Mouse (Mus musculus) c-Kit-positive CD71-positive TER-119-positive erythroid progenitor cells, embryonic 14.5 days (primary cell): ENCODE measurements around the gene Rab11fip3.
A peak's percentile ranks its signal among the peaks of the same experiment; 100 is the strongest.

Experiments used
- DNase-seq: peaks from one replicate; pipeline ENCODE4 v3.0.0-alpha.2; 2013; ENCODE audit warnings: low spot score

Rab11fip3 gene

DNA sequence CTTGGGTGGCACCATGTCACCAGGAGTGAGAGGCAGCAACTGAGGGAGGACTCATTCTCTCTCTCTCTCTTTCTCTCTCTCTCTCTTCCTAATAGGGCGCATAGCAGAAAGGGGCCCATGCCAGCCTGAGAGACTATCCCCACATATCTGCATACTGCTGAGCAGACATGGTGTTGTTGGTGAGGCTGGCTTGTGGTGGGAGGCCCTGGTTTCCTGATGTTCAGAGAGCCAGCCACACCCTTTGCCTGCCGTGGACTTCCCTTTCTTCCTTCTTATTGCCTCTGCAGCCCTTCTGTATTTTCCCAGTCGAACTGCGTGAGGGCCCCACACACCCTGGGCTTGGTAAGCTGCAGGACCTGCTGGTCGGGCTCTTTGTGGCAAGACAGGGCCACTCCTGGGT is 79.0 kb downstream of the Rab11fip3 start:
- DNase-seq: no peak

DNA sequence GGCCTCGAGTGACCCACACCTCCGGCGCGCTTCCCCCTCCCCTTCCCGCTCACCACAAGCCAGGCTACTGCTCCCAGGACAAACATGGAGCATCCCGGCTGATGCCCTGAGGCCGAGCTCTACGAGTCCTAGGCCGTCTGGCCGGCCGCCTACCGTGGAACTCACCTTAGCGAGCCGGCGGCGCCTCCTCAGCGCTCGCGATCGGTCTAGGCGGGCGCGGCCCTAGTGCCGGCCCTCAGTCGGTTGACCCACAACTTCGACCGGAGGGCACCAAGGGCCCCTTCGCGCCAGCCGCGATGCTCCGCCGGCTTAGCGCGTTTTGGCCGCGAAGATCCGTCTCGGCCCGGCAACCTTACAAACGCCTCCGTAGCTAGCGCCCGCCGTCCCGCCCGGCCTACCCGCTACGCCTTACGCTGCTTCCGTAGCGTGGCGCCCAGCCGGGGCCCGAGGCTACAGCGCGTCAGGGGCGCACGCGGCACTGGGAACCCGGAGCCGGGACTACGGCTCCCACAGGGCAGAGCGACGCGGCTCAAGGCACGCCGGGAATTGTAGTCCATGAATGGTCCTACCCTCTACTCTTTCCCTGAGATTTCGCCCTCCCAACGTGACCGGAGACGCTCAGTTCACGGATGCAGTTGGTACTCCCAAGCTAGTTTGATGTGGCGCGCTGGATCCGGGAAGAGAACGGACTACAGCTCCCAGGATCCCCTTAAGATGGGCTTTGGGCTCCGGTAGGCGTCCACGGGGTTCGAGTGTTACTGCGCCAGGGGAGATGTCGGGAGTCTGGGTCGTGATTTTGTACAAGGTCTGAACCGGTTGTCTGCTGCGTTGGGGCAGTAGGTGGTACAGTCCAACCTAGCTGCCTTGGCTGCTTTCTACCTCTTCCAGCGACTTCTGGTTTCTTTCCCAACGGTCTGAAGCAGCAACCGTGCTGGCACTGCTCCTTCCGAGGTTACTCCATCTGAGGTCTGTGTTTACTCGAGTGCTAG is 83.8 kb downstream of the Rab11fip3 start, which contains the start of gene Capn15:
Gene Capn15 (minus strand): TSS at position 491 of the 989 bp plus-strand sequence.
- DNase-seq: peak; percentile 81

DNA sequence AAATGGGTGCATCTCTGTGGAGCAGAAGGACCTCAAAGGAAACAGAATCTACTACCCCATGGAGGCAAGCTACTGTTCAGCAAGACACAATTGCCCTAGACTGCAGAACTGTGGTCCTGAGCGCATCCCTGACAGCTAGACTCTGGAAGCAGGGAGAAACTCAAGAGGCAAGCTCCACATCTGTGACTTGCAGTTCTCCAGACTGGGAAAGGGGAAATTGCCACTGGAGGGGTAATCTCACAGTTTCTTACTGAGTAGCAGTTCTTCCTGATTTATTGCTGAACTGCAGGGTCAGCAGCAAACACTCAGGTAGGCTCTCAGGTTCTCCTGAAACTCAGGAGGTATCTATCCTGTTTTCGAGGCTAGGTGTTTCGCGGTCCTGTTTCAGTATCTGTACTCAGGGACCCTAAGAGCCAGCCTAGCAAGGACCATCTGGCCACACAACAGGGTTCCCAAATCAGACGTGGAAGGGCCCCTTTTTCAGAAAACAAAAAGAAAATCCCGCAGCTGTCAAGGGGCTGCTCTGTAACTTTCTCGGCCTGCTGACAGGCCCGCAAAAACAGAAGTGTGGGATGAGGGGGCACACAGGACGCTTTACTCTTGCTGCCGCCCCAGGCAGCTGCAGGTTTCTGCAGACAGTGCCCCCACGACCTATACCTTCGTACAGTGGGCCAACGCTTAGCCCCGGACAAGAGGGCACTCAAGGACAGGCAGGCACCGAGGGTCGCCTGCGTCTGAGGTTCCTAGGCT is 84.6 kb downstream of the Rab11fip3 start:
- DNase-seq: no peak

DNA sequence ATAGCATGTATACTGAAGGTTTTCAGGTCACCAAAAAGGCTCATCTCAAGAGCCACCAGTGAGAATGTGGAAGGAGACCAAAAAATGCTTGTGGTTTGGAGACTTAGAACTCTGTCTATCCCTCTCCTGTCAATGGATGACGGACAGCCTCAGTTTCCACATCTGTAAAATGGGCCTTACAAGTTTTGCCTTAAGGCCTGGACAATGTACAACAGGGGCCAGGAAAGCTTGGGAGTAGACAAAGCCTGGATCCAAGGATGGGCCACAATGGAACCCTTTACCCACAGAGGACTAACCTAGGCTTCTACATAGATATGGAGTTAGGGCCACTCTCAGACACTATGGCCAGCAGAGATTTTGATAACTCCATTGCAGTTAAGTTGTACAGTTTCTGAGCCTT is 85.3 kb downstream of the Rab11fip3 start:
- no peak for DNase-seq

DNA sequence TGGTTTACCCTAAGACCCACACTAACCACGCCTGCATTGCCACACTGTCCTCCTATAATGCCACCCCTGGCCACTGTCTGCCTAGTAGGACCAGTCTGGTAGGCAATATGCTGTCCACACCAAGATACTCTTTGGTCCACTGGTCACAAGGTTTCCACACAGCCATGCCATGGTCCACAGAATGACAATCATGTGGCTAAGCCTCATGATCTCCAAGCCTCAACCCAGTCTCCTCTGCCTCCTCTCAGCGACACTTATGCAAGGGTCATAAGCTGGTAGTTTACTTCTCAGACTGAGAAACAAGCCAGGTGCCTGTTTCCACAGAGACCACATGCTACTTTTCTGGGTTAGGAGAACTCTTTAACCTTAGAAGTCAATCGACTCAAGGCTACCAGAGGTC is 86.4 kb downstream of the Rab11fip3 start:
- no peak for DNase-seq

DNA sequence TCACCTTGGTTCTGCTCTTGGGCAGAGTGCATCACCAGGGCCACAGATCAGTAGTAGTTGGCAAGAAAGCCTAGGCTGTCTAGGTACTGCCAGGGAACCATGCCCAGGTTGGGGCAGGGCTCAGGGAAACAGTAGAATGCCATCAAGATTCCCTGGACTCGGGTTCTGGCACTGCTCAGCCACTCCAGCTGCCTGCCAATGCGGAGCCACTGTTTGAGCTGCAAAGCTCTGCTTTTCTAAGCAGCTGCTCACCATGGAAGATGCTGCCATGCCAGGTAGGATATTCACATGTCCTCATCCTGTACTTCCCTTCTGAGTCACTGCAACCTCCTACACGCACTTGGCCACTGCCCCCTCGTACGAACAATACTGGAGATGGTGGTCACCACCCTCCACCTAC is 88.5 kb downstream of the Rab11fip3 start:
- no peak for DNase-seq

DNA sequence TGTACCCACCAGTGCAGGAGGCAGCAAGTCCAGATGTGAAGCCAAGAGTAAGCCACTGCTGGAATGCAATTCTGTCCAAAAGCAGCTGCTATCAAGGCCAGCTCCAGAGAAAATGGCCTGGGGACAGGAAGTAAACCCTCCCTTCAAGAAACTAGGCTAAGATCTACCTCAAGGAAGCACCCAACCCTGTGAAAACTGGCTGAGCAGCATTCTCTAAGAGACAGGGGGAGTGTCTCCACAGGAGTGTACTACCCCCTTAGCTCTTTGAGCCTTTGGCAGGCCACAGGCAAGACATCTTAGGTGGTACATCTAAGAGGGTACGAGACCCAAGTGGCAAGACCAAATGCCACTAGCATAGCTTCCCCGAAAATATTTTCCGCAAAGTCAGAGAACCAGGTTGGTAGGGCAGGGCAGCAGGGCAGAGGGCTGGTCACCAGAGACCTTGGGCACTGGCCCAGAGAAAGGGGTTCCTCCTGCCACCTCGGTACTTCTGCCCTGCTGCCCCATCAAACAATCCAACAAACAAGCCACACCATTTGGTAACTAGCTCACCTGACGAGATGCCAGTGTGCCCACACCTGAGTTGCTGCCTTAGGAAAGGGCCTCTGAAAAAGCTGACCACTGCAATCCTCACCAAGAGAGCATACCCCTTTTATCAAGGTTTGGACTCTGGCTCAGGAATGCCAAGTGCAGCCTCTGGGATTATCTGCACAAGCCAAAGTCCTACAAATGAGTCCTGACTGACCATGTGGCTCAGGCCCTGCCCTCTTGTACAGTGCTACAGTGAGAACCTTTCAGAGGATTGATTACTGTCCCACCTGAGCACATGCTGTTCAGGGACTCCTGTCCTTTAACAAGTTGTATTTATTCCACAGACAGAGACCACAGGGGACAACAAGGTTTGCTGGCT is 89.3 kb downstream of the Rab11fip3 start:
- no peak for DNase-seq

DNA sequence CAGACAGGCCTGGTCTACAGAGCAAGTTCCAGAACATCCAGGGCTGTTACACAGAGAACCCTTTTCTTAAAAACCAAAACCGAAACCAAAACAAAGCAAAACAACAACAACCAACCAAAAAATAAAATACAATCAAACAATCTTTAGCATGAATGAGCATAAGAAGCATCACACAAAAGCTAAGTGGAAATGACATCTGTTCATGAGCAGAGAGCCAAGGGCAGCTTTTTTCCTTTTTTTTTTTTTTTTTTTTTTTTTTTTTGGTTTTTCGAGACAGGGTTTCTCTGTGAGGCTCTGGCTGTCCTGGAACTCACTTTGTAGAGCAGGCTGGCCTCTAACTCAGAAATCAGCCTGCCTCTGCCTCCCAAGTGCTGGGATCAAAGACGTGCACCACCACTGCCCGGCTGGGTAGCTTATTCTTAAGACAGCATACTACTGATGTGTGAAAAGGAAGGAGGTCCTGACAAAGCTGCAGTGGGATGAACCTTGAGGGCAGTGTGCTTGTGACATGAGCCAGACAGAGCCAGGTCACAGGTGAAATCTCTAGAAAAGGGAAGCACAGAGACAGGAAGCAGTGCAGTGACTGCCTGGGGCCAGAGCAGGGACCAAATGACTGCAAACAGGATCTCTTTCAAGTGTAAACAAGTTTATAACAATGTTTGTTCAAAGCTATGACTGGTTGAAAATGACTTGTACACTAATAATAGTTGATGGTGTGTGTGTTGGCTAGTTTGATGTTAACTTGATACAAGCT is 98.2 kb downstream of the Rab11fip3 start:
- DNase-seq: no peak

DNA sequence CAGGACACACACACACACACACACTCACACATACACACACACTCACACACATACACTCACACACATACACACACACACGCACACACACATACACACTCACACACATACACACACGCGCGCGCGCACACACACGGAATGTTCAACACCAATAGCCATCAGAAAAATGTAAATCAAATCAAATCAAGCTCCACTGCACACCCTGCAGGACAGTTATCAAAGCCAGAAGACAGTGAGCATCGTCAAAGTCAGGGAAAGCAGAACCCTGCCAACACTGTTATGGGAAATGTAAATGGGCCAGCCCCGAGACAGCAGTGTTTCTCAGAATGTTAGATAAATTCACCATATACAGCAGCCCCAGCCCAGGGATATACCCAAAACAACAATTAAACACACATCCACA is 98.9 kb downstream of the Rab11fip3 start:
- no peak for DNase-seq

DNA sequence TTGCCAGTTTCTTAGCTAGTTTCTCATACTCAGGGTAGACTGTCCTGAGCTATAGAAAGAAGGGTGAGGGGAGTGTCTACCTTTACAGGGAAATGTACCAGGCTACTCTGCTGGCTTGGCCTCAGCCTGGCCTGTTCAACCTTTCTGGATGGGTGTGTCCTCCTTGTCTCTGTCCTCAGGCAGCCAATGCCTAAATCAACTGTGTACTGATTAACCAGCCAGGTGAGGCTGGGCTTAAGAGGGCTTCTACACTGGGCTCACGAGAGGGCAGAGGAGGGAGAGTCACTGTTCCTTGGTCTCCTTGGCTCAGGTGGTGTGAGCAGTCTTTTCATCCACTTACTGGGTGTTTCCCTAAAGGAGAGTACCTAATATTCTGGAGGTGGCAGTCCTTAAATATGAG is 101.2 kb downstream of the Rab11fip3 start:
- DNase-seq: no peak

DNA sequence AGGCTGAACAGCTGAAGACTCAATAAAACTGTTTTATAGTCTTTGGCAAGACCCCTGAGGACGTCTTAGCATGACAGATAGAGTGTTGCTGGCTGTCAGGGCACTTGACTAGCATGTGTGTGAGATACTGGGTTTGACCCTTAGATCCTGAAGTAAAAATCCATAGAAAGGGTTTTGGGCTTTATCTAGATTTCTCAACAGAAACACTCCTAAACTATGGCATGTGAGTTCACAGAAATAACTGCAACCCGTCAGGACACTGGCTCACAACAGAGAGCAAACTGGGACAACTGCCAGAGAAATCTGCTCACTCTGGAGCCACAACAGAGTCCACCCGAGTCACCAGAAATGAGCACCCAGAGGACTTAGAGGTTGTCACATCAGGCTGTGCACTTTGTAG is 101.7 kb downstream of the Rab11fip3 start:
- DNase-seq: no peak

DNA sequence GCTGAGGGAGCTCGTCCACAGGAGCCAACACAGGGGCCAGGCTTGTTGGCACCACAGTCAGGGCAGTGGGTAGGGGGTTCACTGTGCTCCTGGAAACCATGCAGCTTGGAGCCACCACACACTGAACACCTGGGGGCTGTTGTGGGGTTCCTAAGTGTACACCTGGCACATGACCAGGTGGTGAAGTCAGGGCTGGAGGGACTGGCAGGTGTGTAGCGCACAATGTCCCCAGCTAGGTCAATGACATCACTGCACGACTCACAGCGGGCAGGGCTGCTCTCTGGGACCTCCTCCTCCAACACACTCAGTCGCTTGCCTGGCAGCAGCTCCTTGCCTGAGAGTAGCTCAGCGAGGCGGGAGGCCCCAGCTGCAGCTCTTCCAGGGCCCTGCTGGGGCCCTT is 105.1 kb downstream of the Rab11fip3 start:
- no peak for DNase-seq

DNA sequence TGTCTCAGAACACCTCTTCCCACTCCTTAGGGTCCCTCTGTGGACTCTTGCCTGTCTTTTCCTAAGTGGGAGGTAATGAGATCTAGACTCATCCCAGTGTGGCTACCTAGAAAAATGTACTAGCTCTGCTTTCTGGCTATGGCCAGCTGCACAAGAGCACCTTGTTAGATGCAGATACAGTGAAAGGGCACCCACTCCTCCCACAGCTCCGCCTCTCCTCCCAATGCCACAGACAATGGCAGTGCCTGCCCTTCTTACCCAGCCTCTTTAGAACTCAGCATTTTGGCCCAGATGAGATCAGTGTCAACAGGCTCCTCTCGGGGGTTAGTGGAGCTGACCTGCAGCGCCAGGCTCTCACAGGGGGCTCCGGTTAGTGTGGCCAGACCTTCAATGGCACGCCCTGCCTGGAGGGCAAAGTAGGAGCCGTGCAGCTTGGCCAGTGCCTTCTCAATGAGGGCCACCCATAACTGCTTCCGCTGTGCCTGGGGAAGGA is 106.9 kb downstream of the Rab11fip3 start:
- DNase-seq: no peak

DNA sequence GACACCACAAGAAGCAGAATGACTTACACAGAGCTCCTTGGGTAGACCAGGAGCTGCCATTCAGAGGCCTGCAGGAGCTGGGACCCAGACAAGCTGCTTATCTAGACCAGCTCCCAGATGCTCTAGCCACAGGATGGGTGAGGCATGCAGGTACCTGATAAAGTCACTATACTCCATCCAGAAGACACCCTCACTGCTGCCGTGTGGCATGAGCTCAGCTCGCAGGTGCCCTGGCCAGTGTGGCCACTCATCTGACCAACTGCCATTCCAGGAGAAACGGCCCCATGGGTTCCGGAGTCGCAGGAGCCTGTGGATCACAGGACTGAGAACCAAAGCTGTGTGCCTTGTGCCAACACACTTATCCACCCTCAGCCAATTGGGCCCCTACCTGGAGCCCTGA is 107.8 kb downstream of the Rab11fip3 start:
- peak; percentile 85 for DNase-seq

DNA sequence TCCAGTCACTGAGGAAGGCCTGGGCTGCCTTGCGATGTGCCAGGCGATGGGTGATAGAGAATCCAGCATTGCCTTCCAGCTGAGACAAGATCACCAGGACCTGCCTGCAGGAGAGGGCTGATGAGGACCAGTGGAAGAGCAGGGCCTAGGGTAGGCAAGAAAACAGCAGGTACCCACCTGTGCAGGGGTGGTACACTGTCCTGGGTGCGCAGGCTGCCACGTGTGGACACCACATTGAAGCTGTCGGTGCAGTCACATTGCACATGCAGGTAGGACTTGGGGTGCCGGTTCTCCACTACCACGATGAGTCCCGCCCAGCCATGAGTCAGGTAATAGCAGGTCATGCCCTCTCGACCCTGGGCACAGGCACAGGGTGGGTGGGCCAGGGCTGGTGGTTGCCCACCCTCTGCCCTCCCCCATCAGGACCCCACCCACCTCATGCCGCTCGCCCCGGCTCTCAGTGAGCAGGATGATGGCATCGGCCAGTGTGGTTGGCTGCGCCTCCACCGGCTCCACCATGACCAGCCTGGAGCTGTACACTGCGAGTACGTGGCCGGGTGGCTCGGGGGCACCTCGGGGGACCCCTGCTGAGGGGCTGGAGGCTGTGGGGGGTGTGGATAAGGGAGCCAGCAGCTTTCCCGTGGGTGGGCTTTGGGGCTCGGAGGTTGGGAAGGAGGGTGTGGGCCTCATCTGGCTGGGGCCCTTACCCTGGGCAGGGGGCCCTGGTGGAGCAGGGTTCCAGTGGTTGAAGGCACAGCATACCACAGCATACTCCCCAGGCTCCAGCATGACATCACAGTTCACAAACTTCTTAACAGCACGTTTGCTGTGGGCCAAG is 109.5 kb downstream of the Rab11fip3 start:
- no peak for DNase-seq

DNA sequence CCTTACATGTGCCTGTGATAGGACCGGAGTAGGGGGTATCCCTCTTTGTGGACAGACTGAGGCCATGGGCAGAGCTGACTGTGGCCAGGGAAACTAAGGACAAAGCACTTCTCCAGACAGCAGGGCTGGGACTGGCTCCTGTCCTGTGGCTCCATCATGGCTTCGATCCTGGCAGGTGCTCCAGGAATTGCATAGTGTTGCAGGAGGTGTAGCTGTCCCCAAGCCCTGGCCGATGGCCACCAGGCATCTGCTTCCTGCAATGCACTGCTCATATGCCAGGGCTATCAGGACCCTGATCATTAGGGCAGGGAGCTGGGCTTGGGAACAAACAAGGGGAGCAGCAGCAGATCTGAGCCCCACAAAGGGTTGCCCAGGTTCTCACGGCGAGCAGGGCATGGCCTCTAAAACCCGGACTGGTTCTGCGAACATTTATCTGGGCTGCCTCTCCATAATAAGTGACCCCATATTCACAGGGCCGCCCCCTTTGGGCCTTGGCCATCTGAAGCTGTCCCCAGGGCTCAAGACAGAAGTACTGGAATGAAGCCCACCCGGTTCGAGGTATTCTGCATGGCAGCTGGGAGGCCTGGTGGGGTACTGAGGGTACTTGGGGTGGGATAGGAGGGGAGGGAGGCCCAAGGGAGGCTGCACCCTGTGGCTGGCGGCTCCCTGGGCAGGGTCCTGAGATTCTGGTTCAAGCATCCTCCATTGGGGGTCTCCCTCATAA is 110.4 kb downstream of the Rab11fip3 start:
- no peak for DNase-seq

DNA sequence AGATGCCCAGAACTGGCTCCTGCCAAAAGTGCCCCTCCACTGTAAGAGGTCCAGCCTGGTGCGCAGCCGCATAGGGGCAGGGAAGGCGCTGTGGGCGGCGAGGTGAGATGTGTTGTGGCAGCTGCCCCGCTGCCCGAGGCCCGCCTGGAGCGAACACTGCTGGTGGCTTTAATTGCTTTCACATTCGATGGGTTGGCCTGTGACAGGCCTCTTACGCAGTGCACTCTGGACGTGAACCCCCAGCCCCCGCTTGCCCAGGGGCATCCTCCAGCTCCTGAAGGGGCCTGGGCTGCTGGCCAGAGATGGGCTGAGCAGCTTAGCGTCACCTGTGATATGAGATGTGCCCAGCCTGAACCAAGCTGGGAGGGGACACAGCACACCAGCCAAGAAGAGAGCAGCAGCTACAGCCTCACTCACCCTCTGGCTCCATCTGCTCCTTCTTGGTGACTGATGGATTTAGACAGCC is 111.7 kb downstream of the Rab11fip3 start:
- no peak for DNase-seq

DNA sequence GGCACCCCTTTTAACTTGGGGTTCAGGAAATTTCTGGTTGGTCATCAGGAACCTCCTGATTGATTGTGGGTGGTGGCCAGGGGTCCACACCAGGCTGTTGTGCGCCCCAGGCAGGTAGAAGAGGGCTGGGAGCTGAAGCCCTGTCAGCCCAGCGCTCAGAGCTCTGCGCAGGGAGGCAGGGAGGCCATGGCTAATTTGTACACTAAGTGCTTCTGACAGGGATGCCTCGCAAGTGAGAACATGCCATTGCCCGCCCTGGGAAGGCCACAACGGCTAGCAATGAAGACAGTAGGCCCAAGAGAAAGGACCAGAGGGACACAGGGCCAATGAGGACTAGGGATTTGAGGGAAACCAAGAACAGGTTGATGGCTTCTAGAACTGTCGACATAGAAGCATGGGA is 112.7 kb downstream of the Rab11fip3 start:
- DNase-seq: no peak

DNA sequence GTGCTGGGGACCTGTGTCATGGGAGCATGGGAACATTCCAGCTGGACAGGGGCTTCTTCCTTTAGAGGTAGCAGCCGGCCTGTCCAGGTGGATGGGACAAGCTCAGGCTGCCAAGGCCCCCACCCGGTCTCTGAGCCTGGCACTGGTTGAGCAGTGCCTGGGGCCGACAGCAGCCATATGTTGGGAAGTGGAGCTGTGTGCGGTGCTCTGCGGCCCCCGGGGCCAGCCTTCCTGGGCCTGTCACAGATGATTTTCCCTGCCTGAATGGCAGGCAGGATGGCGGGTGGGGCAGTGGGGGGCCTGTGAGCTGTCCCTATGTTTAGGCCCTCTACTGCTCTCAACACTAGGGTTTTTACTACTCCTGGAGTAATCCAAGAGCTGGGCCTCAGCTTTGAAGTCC is 113.2 kb downstream of the Rab11fip3 start:
- DNase-seq: no peak
